Mouse (Mus musculus) small intestine, adult 2 months (tissue): ENCODE data around the gene Tom1. TPM values are rescaled to one million over a fixed set of nuclear protein-coding genes. Genes with fewer than 3 reads are reported as not detected.

ENCODE experiments used
- H3K27ac ChIP-seq: fragments of 200-500 bp; 2 replicates; pipeline ENCODE4 v1.5.1; 2012; ENCODE audit warnings: low read depth, low read length, control low read depth, inconsistent platforms; ENCODE audit not compliant: insufficient read depth
- H3K27me3 ChIP-seq: fragments of 200-500 bp; 2 replicates; pipeline ENCODE4 v1.6.1; 2012; ENCODE audit warnings: mild to moderate bottlenecking, moderate library complexity, low read length, inconsistent platforms; ENCODE audit not compliant: control insufficient read depth, insufficient read depth
- H3K36me3 ChIP-seq: fragments of 200-500 bp; 2 replicates; pipeline ENCODE4 v1.6.1; 2012; ENCODE audit warnings: mild to moderate bottlenecking, low read length, control low read depth, inconsistent platforms; ENCODE audit not compliant: control insufficient read depth, insufficient read depth
- H3K4me1 ChIP-seq: fragments of 200-500 bp; 2 replicates; pipeline ENCODE4 v1.6.1; 2012; ENCODE audit warnings: low read length, inconsistent platforms, mixed read lengths; ENCODE audit not compliant: control insufficient read depth, insufficient read depth, insufficient read length
- H3K4me3 ChIP-seq: fragments of 200-500 bp; 2 replicates; pipeline ENCODE4 v1.5.1; 2012; ENCODE audit warnings: low read depth, mild to moderate bottlenecking, control low read depth, inconsistent platforms, low read length, moderate library complexity
- CTCF ChIP-seq: fragments of 200-500 bp; IDR thresholded peaks from 2 replicates; pipeline ENCODE4 v1.5.1; 2012; ENCODE audit warnings: low read depth, mild to moderate bottlenecking, control low read depth, inconsistent platforms, low read length, moderate library complexity, mixed read lengths; ENCODE audit not compliant: insufficient replicate concordance, insufficient read length; ENCODE audit errors: extremely low read depth
- POLR2A ChIP-seq: fragments of 200-500 bp; IDR thresholded peaks from 2 replicates; pipeline ENCODE4 v1.6.1; 2012; ENCODE audit warnings: low read depth, mild to moderate bottlenecking, control low read depth, inconsistent platforms, low read length, moderate library complexity
- WGBS: fragments of 180-500 bp; shearing (Covaris S2); methylation state at CpG from one replicate; pipeline ENCODE4 v1.1.7; 2018; 5-methylcytosine and 5-hydroxymethylcytosine counted together
- polyA plus RNA-seq: library from polyadenylated mRNA; depleted of rRNA; stranded (reverse); fragments of >200 nt; gene quantifications from 2 replicates; pipeline ENCODE4 v1.2.3, GENCODE M21; 2012

Gene Tom1
- polyA plus RNA-seq, 1 experiment, result 28.0 TPM

GRCm38 (mm10) chr8:75078851-75079250 lies 45.3 kb downstream of the Tom1 start:
- H3K4me1 ChIP-seq, result peaks cover 3% of the 10 kb centered on the region; the same call in 1 of the 2 replicates
- 86% methylated on average over 9 of the region's 9 CpGs for WGBS
- TF ChIP-seq POLR2A, result no peak
- no peak for TF ChIP-seq CTCF
- H3K27ac ChIP-seq, result no peak overlapping the region
- no peaks in the 10 kb centered on the region for H3K27me3 ChIP-seq
- H3K36me3 ChIP-seq, result no peaks in the 10 kb centered on the region
- H3K4me3 ChIP-seq, result no peak overlapping the region

GRCm38 (mm10) chr8:75081364-75082040 lies 48.0 kb downstream of the Tom1 start:
- no peaks in the 10 kb centered on the region for H3K36me3 ChIP-seq
- H3K4me1 ChIP-seq, result peaks cover 3% of the 10 kb centered on the region; the same call in 1 of the 2 replicates
- TF ChIP-seq CTCF, result no peak
- H3K27ac ChIP-seq, result no peak overlapping the region
- 61% methylated on average over 9 of the region's 9 CpGs for WGBS
- H3K27me3 ChIP-seq, result no peaks in the 10 kb centered on the region
- H3K4me3 ChIP-seq, result no peak overlapping the region

GRCm38 (mm10) chr8:75082181-75082805 lies 48.8 kb downstream of the Tom1 start:
- no peaks in the 10 kb centered on the region for H3K36me3 ChIP-seq
- TF ChIP-seq CTCF (no peak), POLR2A (no peak)

GRCm38 (mm10) chr8:75083846-75084245 lies 50.3 kb downstream of the Tom1 start:
- Histone ChIP-seq H3K4me1 (peaks cover 4% of the 10 kb centered on the region; the same call in 1 of the 2 replicates), H3K36me3 (no peaks in the 10 kb centered on the region), H3K4me3 (peak overlapping the region; percentile 55), H3K27me3 (no peaks in the 10 kb centered on the region), H3K27ac (no peak overlapping the region; the same call in 1 of the 2 replicates)
- no peak for TF ChIP-seq CTCF
- TF ChIP-seq POLR2A, result no peak
- WGBS, result 2% methylated on average over 17 of the region's 17 CpGs

More at GRCm38 (mm10) chr8:75082181-75082805, 48.8 kb downstream of the Tom1 start:
- no peak overlapping the region for H3K4me3 ChIP-seq
- H3K4me1 ChIP-seq, result peaks cover 3% of the 10 kb centered on the region; the same call in 1 of the 2 replicates
- 70% methylated on average over 6 of the region's 6 CpGs for WGBS
- no peaks in the 10 kb centered on the region for H3K27me3 ChIP-seq
- no peak overlapping the region for H3K27ac ChIP-seq

DNA sequence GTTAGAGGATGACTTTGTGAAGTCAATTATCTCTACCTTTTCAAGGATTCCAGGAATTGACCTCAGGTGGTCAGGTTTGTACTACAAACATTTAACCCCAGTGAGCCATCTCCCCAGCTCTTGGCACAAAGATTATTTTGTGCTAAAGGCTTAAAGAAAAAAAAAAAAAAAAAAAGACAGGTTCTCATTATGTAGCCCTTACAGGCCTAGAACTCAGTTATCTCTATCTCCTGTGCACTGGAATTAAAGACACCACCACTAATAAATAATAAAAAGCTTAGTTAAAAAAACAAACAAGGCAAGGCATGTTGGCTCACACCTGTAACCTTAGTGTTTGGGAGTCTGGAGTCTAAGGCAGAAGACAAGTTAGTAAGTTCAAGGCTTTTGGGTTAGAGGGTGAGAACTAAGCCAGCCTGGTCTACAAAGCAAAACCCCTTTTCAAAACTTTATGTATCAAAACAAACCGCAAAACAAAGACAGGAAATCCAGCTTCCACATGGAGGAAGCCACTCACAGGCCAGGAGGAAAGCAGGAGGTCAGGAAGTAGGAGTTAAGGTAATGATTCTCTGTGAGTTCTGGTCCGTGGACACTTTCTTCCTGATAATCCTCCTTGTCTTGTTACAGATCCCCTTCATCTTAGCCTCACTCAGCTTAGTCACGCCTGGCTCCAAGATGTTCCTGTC lies 51.0 kb downstream of the Tom1 start:
- TF ChIP-seq CTCF (no peak), POLR2A (no peak)
- no peak overlapping the region for H3K4me3 ChIP-seq
- no peaks in the 10 kb centered on the region for H3K27me3 ChIP-seq
- H3K27ac ChIP-seq, result no peak overlapping the region
- 72% methylated on average over 3 of the region's 3 CpGs for WGBS
- H3K4me1 ChIP-seq, result peaks cover 9% of the 10 kb centered on the region; the same call in 1 of the 2 replicates
- H3K36me3 ChIP-seq, result no peaks in the 10 kb centered on the region

GRCm38 (mm10) chr8:75086002-75086401 lies 52.5 kb downstream of the Tom1 start:
- Histone ChIP-seq H3K4me3 (no peak overlapping the region), H3K4me1 (peaks cover 9% of the 10 kb centered on the region; the same call in 1 of the 2 replicates), H3K27me3 (no peaks in the 10 kb centered on the region), H3K36me3 (no peaks in the 10 kb centered on the region), H3K27ac (peak overlapping the region; percentile 27; the same call in 1 of the 2 replicates)
- TF ChIP-seq CTCF, result no peak
- TF ChIP-seq POLR2A, result no peak
- 81% methylated on average over 2 of the region's 2 CpGs for WGBS

DNA sequence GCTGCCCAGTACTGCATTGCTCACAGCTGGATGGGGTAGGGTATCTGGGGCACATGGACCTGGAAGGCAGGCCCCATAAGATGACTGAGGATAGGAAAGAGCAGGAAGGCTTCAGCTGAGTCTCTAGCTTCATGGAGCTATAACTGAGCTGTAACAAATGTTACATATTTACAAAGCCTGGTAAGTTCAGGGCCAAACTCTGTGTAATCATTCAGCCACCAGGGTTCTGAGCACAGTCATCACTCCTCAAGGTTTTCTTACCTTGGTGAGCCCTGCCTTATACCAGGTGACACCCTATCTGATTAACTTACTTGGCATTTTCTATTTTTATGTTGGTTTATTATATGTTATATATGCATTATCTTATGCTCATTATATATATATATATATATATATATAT lies 53.6 kb downstream of the Tom1 start:
- Histone ChIP-seq H3K36me3 (no peaks in the 10 kb centered on the region), H3K27me3 (no peaks in the 10 kb centered on the region), H3K4me1 (peaks cover 9% of the 10 kb centered on the region; the same call in 1 of the 2 replicates), H3K27ac (no peak overlapping the region), H3K4me3 (no peak overlapping the region)
- TF ChIP-seq CTCF (no peak), POLR2A (no peak)
